Mouse (Mus musculus) kidney, postnatal 14 days (tissue): ENCODE results near the gene Dapk2.

Experiments used
- DNase-seq: peaks from one replicate; pipeline ENCODE4 v3.0.0; 2022; ENCODE audit warnings: mixed read lengths

Gene Dapk2

DNA sequence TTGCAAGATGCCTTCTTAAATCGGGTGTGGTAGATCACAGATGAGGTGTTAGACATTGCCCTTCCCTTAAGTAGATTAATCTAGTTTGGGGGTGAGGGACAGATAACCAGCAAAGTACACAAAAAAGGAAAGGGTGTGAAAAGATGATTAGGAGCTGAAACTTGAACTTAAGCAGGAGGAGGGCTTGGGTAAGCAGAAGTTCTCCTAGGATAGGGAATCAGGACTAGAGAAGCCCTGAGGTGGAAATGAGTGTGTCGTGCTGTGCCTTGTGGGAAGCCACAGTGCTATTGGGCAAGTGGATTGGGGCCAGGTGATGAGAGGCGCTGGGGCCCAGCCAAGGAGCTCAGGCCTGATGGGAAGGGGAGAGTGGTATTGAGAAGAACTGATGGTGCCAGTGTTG lies 36.0 kb downstream of the Dapk2 start:
- DNase-seq: no peak

- DNase-seq: no peak
Observed at GRCm38 (mm10) chr9:66196561-66196960, 38.5 kb downstream of the Dapk2 start.

- no peak for DNase-seq
Observed at GRCm38 (mm10) chr9:66198533-66198932, 40.5 kb downstream of the Dapk2 start.

DNA sequence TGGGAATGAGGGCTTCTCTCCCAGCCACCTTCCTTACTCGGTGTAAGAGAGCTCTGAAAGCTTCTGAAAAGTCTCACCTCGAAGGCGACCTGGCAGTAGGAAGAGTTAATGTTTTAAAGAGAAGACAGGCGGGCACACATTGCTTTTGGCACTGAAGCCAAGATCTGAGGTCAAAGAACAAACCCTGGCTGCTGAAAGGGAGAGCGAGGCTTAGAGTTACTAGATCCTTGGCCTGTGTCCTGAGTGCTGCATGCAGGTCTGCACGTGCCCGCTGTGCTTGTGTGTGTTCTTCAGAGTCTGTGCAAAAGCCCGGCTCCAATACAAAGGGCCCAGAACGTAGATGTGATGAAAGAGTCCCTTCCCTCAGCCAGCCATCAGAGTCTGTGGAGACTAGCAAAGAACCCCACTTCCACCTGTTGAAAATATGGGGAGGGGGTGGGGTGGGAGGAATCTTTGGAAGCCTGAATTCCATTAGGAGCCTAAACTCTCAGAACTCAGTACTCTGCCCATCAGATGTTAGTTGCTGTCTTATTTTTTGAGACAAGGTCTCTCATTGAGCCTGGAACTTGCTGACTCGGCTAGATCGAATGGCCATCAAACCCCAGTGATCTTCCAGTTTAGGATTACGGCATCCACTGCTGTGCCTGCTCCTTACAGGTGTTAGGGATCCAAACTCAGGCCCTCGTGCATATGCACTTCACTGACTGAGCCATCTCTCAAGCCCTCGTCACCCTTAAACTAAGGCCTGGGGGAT lies 41.8 kb downstream of the Dapk2 start:
- DNase-seq: peak; percentile 83

DNA sequence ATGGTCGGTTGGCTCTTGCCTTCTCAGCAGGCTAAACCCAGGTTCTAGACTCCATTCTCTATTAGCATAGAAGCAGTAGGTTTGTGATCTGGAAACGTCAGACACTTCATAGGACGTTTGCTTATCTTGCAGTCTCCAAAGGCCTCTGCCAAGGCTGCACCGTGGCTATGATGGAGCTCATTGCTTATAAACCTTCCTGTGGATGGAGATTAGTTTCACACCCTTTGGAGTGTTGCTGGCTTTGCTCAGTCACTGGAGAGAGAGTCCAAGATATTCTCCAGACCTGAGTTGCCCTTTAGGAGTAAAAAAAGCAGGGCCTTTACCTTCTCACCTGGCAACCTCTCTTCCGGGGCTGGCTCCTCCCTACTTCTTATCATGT lies 42.4 kb downstream of the Dapk2 start:
- DNase-seq: no peak

DNA sequence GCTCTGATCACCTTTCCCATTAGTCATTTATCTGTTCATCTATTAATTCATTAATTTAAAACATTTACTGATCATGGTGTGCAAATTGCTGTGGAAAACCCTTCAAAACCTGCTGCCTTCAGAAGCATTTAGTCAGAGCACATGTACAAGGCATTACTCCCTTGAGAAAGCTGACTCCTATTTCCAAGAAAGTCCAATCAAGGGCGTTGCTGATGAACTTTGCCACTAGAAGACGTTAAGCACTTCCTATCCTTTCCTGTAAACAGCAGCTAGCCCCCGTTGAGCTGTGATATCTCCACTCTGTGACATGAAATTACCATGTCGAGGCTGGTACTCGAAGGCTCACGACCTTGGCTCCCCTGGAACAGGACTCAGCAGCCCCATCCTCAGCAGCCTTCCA lies 43.6 kb downstream of the Dapk2 start:
- no peak for DNase-seq

DNA sequence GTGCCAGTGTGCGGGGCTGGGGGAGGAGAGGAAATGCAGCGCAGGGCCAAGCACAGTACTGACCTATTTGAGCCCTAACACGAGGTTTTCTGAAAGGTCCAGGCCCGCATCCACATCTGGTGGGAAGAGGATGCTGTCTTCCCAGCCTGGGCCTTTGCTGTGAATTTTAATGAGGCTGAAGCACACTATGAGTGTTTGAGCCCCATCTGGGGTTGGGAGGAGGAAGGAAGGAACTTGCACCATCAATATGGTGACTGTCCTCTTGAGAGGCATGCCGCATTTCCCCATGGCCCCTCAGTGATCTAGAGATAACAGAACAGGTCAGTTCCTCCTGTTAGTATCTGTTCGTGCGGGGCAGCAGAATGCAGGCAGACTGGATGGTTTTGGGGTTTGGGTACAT lies 44.4 kb downstream of the Dapk2 start:
- DNase-seq: no peak

- no peak for DNase-seq
Observed at GRCm38 (mm10) chr9:66205702-66206101, 47.7 kb downstream of the Dapk2 start.

DNA sequence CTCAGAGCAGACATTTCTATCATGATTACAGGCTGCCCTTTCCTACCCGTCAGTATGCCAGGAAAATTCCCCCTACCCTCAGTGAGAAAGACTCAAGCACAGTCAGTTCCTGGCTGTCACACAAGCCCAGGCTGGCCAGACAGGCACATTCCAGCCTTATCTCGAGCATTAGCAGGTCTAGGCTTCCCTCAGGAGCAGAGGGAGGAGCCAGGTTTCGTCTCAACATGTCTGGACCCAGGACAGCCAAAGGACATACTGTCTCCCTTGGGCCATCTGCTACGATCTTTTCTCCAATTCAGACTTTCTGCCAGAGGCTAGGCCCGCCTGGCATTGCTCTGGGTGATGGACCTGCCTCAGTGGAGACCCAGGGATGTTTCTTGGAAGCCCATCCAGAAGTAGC lies 48.8 kb downstream of the Dapk2 start:
- no peak for DNase-seq

DNA sequence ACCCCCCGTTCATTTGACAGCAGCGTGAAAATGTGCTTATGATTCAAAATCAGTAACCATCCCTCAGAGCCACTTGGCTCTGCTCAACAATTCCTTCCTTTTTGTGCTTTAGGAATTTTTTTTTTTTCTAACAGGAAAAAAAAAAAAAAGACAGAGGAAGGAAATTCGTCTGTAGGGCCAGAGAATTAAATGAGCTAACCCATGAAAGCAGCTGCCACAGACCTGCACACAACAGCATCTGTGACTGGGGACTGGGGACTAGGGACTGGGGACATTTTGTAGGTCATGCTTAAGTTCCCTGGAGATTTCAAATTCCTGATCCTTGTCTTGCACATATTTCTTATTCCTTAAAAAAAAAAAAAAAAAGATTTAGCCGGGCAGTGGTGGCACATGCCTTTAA lies 53.4 kb downstream of the Dapk2 start:
- no peak for DNase-seq

- no peak for DNase-seq
Observed at GRCm38 (mm10) chr9:66212088-66212487, 54.1 kb downstream of the Dapk2 start.

- no peak for DNase-seq
Observed at GRCm38 (mm10) chr9:66212802-66213201, 54.8 kb downstream of the Dapk2 start.

DNA sequence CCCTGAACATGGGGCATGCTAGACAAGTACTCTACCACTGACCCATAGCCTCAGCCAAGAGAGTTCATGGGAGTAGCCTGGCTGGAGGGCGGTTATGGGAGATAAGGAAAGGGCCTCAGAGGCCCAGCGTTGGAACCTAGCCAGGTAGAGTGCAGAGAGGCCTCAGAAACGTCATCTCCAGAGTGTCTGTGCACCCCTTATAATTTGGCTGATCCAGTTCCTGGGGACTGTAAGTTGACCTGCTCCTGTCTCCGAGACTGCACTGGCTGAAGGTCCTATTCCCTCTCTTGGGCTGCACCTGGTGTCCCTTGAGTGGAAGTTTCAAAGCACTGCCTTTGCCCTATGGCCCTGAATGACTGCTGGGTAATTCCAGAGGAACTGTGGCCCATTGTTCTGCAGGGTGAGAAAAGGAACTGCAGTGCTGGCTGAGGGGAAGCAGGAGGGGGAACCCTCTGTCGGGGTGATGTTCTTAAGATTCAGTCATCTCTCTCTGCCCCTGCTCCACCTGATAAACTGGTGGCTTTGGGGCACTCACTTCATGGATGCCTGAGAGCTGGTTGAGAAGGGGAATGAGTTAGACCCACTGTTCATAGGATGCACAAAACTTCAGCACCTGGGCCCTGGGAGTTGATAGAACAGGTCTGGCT lies 55.5 kb downstream of the Dapk2 start:
- DNase-seq: peak; percentile 55

DNA sequence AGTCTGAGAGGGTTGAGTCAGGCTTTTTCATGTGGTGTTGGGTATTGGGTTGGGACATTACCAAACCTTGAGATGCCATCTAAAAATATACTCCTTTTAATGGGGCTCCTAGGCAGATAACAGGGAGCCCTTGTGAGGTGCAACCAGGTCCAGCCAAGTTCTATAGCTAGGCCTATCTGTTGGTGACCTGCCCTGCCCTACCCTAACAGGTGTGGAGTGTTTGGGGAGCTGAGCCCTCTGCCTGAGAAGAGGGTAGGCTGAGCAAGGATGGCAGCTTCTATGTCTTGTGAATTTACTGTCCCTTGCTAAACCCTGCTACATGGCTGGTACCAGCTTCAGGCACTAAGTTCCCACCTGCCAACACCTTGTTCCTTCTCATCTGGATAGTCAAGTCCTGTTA lies 57.5 kb downstream of the Dapk2 start:
- no peak for DNase-seq

- DNase-seq: no peak
Observed at GRCm38 (mm10) chr9:66217970-66218369, 59.9 kb downstream of the Dapk2 start.

DNA sequence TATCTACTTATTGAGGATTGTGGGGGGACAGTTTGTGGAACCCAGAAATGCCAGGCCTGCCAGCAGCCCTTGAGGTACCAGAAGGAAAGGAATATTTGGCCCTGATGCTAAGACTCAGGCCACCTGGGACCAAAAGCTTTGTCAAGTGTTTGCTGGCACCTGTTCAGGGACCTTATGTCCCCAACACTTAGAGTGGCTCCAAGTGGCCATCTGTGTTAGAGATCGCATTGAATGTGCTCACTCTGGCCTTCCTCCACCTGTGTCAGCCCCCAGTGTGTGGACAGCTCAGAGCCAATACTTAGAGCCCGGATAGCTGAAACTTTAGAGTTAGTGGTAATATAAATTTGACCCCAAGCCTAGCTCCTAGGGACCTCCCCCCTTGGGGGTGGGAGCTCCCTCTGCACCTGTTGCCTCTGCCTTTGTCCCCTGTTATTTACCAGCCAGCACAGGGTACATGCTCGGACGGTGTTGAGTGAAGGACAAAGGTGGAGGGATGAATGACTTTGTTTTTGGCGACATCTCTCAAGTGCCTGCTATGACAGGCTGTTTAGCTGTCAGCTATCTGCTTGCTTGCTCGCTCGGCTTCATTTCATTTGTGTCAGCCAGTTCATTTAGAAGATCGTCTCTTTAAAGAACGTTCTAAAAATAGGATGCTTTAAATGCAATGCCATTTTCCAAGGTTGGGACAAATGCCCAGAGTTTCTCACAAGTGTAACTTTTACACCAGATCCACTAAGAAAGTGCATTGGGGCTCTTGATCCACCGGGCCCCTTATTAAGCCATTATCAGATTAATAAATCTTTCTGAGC lies 61.1 kb downstream of the Dapk2 start:
- no peak for DNase-seq

DNA sequence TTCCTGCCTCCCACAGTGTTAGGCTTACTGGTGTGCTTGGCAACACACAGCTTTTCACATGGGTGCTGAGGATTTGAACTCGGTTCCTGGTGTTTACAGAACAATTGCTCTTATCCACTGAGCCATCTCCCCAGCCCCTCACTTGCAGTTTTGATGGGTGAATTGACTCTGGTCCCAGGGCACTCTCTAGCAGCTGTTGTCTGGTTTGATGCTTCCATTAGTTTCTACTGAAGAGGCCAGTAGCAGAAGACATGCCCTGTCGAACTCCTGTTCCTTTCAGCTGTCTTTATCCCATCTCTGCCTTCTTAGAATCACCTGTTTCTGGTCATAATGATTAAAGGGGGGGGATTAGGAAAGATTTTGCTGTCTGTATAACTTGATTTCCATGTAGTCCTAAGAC lies 65.8 kb downstream of the Dapk2 start:
- no peak for DNase-seq

- no peak for DNase-seq
Observed at GRCm38 (mm10) chr9:66225737-66226485, 67.9 kb downstream of the Dapk2 start.

- no peak for DNase-seq
Observed at GRCm38 (mm10) chr9:66228456-66229151, 70.6 kb downstream of the Dapk2 start.

DNA sequence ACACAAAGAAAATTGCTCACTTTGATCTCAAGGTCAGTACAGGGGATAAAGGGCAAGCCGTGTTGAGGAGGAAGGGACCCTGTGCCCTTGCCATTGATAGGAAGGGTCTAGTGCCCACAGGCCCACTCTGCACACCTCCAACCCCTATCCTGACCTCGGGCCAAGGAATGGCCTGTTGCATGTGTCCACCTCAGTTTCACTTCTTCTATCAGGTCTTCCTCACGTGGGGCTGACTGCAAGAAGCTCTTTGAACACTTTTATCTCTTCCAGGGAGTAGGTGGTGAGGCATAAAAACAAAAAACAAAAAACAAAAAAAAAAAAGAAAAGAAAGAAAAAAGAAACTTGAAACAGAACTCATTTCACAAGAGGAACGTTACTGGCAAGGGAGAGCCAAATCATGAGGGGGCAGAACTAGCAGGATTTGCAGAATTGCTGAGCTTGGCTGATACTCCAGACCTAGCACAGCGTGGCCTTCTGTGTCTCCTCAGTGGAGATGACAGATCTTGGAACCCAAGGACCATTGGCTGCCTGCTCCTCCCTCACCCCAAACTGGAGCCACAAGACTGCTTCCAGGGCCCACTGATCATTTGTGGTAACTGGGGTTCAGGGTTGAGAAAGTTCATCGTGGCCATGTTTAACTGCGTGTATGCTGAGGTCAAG lies 73.9 kb downstream of the Dapk2 start:
- DNase-seq: peak; percentile 50

DNA sequence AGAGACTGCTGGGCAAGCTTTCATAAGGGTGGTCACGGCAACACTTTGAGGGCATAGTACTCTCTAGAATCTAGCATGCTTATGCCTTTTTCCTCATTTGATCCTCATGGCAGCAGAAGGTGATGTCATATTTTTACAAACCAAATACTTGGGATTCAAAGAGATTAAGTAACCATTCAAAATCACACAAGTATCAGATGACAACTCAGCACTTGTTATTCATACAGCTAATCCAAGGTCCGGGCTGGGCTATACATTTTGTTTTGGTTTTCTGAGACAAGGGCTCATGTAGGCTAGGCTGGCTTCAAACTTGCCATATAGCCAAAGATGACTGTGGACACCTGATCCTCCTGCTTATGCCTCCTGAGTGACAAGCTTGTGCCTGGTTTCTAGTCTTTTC lies 78.6 kb downstream of the Dapk2 start:
- no peak for DNase-seq

GRCm38 (mm10) chr9:66237742-66238141 lies 79.7 kb downstream of the Dapk2 start:
- no peak for DNase-seq
